Mouse (Mus musculus): ENCODE results near the gene Mfn1. TPM values are rescaled to one million over a fixed set of nuclear protein-coding genes. Genes with fewer than 3 reads are reported as not detected.
A peak's percentile ranks its signal among the peaks of the same experiment; 100 is the strongest.

The Mfn1 gene
- 100 to 1,000 TPM; 432 to 477 TPM for total RNA-seq (2021)

DNA sequence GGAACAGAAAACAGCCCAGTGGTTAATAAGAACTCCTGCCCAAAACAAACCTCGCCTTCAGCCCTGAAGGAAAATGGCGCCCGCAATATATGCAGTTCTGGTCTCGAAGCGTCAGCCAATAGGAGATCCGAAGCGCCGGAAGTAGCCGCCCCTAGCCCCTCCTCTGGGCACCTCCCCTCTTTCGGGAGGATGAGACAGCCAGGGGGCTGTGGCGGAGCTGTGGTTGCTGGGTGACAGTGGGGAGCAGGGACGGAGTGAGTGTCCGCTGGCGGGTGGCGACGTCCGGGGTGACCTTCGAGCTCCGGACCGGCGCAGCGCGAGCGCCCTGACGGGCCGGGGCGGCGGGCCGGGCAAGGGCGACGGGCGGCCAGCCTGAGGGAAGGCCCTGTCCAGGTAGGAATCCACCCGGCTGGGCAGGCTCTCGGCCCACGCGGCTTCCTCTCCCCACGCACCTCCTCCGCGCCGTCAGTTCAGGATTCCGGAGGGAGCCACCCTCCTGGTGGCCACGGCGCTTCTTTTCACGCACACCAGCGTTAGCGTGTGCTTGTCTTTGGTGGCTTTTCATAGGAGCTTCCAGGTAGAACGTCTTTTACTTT, at the start of gene Mfn1:
Gene Mfn1, plus strand, starts transcription at position 163 of the 596 bp plus-strand sequence.
- DNase-seq = peak; percentile 92 to 93
- intact Hi-C loops (cut with DNase I) = loop anchor here (2.0 kb wide), 1 partner anchor 19 kb away; the partner anchor contains the start of gene Zfp639

DNA sequence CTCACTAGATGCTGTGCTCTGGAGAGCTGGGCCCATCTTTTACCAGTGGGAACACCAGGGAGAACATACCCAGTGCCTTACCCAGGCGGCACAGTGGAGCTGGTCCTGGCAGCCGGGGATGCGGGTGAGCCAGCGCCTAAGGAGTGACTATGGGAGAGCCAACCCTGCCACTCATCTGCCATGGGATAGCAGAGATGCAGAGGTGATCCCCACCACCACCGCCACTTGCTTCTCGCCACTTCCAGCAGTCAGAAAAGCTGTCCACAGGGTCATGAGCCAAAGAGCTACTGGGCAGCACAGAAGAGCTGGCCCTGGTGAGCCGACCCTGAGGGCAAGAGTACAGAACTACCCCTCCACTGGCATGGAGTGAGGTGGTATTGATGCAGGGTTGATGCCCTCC, 49.3 kb upstream of the Mfn1 start:
- DNase-seq = no peak
- intact Hi-C loops (cut with DNase I) = no loop called here

DNA sequence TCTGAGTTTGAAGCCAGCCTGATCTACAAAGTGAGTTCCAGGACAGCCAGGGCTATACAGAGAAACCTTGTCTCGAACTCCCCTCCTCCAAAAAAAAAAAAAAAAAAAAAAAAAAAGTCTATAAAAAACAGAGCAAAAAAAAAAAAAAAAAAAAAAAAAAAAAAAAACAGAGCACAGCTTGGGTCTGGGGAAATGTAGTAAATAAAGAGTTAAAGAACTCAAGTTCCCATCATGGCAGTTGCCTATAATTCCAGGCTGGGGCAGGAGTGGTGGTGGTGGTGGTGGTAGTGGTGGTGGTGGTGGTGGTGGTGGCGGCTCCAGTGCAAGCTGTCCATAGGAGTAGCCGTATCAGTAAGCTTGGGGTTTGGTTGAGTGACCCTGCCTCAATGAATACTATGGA, 46.2 kb upstream of the Mfn1 start:
- no peak for DNase-seq
- intact Hi-C loops (cut with DNase I) = no loop called here

DNA sequence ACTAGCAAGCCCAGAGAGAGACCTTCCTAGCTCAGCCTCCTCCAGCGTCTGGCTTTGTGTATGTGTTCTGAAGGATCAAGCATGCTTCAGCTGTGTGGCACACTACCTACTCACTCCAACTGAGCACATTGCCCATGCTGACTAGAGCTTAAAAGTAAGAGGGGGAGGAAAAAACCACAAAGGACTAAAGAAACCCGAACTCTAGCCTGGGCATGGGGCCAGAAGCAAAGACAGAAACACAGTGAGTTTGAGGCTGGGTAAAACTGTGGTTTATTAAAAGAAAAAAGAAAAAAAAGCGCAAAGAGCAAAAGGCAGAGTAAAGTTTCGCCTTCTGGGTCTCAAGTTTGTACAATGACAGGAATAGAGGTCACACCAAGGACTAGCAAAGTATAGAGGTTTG, 42.7 kb upstream of the Mfn1 start:
- intact Hi-C loops (cut with DNase I) = no loop called here
- DNase-seq = no peak

DNA sequence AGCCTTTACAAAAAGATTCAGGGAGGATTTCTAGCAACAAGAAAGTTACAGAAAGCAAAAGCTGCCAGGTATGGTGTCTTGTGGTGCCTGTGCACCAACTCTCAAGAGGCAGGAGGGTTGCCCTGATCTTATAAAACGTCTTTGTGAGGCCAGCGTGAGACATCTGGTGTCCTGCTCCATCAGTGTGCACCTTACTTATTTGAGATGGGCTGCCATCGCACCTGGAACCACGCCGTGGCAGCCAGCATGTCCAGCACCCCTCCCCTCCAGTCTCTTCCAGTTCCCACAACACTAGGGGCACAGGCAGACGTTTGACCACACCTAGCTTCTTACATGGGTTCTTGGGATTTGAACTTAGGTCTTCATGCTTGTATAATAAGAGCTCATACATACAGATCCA, 41.1 kb upstream of the Mfn1 start:
- intact Hi-C loops (cut with DNase I) = no loop called here
- DNase-seq = no peak

DNA sequence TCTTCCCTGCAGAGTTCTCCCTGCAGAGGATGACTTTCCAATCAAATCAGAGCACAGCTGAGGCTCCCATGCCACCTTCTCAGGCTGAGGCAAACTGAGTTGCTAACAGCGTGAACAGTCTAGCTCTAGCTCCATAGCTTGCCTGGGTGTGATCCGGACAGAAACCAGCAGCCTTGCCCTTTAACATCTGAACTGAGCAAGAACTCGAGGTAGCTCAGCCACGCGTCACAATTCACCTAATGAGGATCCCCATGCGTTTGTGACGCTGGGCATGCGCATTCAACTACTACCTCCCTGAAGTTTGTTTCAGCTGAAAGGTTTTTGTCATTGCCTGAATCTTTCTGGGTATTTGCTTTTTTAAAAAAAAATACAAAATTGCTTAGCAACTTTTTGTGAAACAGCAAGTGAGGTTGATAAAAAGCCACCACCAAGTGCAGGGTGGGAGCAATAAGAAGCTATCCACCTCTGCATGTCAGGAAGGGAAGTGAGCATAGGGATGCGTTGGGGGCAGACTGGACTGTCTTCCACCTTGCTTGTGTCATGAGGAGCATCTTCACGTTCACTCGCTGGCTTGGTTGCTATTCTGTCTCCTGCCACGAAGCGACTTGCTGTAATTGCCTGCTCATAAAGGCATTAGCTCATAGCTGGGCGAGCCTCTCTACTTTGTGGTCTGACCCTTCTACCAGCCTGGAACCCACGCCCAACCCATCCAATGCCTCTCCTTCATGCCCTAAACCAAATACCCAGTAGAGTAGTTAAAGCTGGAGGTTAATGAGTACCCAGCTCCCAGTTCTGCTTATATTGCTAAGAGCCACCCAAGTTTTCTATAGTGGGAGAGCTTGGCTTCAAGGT, 39.0 kb upstream of the Mfn1 start:
- DNase-seq = no peak
- intact Hi-C loops (cut with DNase I) = no loop called here

DNA sequence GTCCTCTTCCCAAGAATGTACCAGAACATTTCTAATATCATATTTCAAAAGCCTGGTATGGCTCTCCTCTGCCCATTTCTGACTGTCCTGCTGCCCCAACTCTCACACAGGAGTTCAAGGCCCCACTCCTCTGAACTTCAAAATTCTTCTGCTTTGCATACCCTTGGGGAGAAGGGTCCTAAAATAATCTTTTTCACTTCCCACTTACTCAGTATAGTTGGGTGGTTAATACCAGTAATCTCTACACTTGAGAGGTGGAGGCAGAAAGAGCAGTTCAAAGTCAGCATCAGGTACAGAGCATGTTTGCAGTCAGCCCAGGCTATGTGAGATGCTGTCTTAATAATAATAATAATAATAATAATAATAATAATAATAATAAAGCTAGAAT, 38.3 kb upstream of the Mfn1 start:
- no peak for DNase-seq
- intact Hi-C loops (cut with DNase I) = no loop called here

DNA sequence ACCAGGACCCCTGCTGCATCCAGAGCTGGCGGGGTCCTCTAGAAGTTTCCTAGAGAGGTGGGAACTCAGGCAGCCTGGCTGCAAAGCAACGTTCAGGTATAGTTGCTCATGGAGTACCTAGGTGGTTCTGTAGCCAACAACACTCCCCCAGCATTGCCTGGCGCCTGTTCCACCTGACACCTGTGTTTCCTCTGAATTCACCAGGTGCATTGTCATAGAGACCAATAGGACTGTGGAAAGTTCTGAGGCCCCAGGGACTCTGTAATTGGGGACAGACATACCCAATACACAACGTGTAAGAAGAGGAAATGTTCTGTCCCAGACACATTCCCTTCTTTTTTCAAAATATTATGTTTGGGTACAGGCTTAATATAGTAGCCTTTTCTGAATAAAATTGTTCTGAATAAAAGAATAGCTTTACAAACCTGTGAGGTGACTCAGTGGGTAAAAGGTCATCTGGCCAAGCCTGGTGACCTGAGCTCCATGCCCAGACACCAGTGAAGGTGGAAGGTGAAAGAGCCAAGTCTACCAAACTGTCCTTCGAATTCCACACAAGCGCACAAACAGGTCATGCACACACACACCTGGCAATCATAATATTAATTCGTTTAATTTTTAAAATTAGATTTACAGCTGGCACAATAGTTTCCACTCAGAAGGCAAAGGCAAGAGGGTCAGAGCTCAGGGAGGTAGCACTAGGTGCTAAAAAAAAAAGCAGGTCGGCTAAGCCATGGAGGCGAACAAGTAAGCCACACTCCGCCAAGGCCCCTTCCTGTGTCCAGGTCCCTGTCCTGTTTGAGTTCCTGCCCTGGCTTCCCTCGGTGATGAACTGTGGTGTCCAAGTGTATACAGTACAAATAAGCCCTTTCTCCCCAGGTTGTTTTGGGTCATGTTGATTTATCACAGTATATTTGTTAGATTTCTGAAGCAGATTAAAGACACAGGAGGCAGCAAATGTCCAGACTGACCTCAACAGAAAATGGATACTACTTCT, 36.9 kb upstream of the Mfn1 start, which contains the start of gene Kcnmb3:
Gene Kcnmb3, minus strand, starts transcription at position 135 of the 994 bp plus-strand sequence.
- no peak for DNase-seq
- intact Hi-C loops (cut with DNase I) = no loop called here

DNA sequence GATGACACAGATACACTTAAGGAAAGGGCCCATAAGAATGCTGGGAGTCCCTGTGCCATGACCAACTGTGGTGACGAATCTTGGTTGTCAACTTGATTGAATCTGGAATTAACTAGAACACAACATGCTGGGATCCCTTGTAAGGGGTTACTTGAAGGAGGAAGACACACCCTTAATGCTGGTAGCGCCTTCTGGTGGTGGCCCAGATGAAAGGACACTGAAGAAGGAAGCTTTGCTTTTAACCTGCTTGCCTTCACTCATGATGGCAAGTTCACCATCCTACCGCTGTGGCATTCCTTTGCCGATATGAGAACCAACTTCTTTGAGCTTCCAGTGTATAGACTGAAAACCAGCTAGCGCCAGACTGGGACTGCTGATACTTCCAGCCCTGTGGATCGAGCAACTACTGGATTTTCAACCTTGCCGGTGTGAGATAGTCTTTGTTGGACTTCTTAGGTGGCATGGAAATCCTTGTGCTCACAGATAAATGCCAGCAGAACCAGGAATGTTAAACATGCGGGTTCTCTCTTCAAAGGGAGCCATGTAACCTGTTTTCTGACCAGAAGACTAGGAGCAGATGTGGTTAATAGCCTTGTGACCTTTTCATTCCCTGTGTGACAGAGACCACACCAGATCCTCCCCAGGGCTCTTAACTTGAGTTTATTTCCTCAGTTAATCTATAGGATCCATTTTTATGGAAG, 34.7 kb upstream of the Mfn1 start:
- intact Hi-C loops (cut with DNase I) = no loop called here
- DNase-seq = peak in 1 of 2 experiments; percentile 24

DNA sequence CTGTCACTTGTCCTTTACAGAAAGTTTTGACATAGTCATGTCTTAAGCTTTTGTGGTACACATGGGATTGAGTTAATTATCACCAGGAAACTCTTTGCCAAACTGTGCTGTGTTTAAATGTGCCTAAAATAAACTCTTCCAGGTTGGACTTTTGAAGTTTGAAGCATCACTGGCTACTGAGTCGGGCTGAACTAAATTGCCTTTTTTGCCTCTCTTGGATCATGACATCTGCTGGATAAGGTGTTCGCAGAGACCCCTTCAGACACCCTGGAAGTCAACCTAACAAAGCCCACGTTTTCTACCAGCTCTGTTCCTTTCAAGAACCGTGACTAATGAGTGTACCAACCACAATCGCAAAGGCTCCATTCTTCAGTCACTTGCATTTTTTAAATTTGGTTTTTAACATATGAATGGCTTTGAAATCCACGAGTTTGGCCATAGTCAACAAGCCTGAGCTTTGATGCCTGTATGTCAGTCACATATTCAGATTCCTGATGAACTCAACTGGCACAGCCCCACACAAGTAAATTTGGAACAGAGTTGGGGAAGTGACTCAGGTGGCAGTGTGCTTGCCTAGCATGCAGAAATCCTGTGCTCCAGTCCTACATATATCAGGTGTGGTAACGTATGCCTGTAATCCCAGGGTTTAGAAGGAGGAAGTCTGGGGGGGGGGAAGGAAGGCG, 34.0 kb upstream of the Mfn1 start:
- intact Hi-C loops (cut with DNase I) = no loop called here
- DNase-seq = no peak

DNA sequence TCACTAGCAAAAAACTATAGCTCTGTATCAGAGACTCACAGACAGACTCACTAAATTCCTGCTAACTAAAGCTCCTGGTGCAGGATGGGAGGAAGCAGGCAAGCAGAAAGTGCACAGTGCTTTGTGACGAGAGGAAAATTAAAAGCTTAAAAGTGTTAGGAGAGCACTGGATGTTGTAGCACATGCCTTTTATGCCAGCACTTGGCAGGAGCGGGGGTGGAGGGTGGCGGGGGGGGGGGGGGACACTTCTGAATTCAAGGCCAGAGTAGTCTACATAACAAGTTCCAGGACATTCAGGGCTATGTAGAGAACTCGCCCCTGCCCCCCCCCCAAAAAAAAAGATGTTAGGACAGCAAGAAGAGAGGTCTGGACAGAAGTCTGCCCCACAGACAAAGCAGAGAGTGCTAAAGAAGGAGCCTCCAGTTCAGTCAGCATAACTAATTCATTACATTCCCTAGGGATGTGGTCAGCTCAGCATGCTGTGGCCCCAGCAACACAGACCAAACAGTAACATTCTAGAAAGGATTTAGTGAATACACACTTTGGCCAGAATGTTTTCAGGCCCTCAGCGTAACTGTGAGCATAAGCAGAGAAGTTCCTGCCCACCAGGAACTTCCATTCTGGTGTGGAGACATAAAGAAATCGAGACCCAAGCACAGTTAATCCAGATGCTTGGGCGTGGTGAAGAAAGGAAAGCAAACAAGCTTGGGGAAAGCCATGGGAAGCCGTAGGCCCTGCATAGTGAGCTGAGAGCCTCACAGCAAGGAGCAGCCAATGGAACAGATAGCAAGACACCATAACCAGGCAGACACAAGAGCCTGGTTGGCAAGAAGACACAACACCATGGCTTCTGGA, 33.2 kb upstream of the Mfn1 start:
- intact Hi-C loops (cut with DNase I) = no loop called here
- no peak for DNase-seq

DNA sequence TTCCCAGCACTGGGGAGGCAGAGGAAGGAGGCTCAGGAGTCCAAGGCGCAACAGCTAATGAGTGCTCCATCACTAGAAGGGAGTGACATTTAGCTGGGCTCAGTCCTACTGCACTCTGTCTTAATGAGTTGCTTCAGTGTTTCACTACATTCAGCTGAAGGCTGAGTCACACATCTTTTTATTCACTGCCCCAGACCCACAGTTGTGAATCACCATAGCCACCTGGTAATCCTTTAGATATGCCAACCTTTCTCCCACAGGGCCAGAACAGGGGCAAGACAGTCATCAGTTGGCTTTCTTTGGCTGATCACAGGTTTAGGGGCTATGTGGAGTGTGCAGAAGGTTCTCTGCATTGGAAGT, 32.6 kb upstream of the Mfn1 start:
- intact Hi-C loops (cut with DNase I) = no loop called here

DNA sequence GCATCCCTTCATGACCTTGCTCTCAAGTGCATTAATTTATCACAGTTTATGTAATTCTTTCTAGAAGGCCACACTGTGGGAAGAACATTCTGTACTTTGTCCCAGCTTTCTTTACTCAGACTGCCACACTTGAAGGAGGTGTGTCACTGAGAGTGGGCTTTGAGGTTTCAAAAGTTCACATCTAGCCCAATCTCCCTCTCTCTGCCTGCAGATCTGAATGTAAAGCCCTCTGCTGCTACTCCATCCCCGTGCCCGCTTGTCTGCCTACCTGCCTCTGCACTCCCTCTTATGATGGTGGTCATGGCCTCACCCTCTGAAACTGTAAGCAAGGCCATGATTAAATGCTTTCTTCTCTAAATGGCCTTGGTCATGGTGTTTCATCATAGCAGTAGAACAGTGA, 28.9 kb upstream of the Mfn1 start:
- no peak for DNase-seq
- intact Hi-C loops (cut with DNase I) = loop anchor here (10.0 kb wide), 1 partner anchor 706 kb away; no protein-coding TSS in a partner anchor

More for the DNA sequence above, 32.6 kb upstream of the Mfn1 start:
- no peak for DNase-seq

DNA sequence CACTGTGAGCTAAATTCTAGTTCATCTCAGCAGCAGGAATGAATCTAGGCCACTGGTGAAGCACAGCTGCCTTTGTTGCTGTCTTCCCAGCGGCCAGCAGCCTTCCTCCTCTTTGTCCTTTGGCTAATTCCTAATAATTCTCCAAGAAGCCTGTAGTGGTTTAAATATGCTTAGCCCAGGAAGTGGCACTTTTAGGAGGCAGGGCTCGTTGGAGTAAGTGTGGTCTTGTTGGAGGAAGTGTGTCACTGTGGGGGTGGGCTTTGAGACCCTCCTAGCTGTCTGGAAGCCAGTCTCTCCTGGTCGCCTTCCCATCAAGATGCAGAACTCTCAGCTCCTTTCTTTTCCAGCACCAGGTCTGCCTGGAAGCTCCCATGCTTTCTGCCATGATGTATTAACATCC, 23.4 kb upstream of the Mfn1 start:
- DNase-seq = no peak
- intact Hi-C loops (cut with DNase I) = loop anchor here (5.0 to 10.0 kb wide), 2 partner anchors 44 to 711 kb away; no protein-coding TSS in a partner anchor

DNA sequence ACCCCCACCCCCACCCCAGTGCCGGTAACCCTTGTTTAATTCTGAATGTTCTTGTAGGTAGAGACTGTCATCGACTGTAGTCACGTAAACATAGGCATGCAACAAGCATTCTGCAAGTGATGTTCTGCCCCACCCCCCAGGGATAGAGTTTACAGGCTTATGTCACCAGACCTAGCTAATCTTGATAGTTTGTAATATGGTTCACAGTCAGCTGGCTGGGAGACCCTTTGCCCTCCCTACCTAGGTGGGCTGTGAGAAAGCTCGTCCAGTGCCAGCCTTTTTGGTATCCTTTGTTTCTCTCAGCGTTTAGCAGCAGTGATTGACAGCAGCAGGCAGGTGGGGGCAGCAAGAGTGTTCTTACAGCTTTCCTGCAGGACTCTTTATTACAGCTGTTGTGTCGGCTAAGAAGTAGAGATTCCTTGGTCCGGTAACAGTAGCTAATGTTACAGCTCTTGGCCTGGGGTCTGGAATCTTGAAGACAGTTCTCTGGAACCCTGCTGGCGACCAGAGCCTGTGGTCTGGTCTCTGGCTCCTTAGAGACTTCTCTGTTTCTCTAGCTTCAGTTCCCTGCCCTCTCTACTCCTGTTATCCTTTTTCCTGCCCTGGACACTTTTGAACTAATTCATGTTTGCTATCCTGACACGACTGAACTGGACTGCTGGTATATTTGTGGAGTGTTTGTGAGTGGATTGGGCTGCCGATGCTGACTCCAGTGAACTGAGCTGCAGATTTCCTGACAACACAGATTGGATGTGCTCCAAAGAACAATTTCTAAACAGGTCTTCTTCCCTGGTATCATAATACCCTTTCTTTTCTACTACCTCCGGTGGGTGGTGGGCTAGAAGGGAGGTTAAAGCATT, 22.7 kb upstream of the Mfn1 start:
- DNase-seq = no peak
- intact Hi-C loops (cut with DNase I) = loop anchor here (5.0 to 10.0 kb wide), 2 partner anchors 44 to 712 kb away; no protein-coding TSS in a partner anchor

DNA sequence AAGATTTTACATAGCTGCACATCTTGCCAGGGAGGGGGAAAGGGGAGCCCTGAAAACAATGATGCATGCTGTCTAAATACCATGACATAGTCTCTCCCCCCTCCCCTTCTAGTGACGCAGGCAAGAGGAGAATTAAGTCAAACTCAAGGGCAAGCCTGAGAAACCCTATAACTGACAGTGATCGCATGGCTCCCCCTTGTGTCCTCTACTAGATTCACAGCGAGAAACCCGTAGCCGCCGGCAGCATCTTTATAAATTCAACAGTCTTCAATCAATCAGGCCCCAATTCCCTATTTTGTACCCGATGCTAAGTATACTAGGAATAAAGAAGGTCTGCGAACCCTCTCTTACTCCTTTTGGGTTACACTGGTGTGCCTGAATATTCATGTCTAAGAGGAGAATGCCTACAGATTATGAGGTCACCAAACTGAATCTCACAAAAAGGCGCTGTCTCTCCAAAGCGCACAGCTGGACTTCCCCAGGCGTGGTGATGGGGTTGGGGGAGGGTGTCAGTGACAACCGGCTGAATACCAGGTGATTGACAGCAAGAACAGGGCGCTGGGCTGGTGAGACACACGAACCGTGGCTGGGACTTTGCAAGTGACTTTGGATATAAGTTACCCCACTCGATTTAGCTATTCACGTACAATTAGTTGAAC, 20.5 kb upstream of the Mfn1 start:
- intact Hi-C loops (cut with DNase I) = loop anchor here (1.0 to 10.0 kb wide), 5 partner anchors 46 to 714 kb away; partner anchors contain the start of gene Pik3ca
- peak; percentile 66 to 70 for DNase-seq
